Mouse (Mus musculus) embryonic facial prominence, embryonic 12.5 days (tissue): ENCODE measurements around the gene Zfp821. TPM values are rescaled to one million over a fixed set of nuclear protein-coding genes. Genes with fewer than 3 reads are reported as not detected.
"Not testable (repeated sequence)": the region's sequence is repeated elsewhere in the genome, so short reads cannot be mapped to it uniquely, and the experiment has no call there.

Experiments
- ATAC-seq: fragments of 200-750 bp; cut with Nextera tagmentation; 2 replicates; pipeline ENCODE4 v1.8.0; 2017; ENCODE audit not compliant: insufficient number of reproducible peaks, insufficient read depth, low FRiP score, low TSS enrichment
- H3K27ac ChIP-seq: fragments of 300-500 bp; sonication (generic); 2 replicates; pipeline ENCODE4 v1.5.1; 2016; ENCODE audit warnings: mild to moderate bottlenecking
- H3K27me3 ChIP-seq: fragments of 300-500 bp; sonication (generic); 2 replicates; pipeline ENCODE4 v1.6.1; 2016; ENCODE audit warnings: mild to moderate bottlenecking, moderate library complexity
- H3K36me3 ChIP-seq: fragments of 300-500 bp; sonication (generic); 2 replicates; pipeline ENCODE4 v1.6.1; 2016; ENCODE audit warnings: mild to moderate bottlenecking
- H3K4me1 ChIP-seq: fragments of 300-500 bp; sonication (generic); 2 replicates; pipeline ENCODE4 v1.6.1; 2016
- H3K4me2 ChIP-seq: fragments of 300-500 bp; sonication (generic); replicated peaks from 2 replicates; pipeline ENCODE4 v1.6.1; 2016; ENCODE audit warnings: mild to moderate bottlenecking, moderate library complexity
- H3K4me3 ChIP-seq: fragments of 300-500 bp; sonication (generic); 2 replicates; pipeline ENCODE4 v1.5.1; 2016; ENCODE audit warnings: mild to moderate bottlenecking
- H3K9ac ChIP-seq: fragments of 300-500 bp; sonication (generic); 2 replicates; pipeline ENCODE4 v1.6.1; 2016; ENCODE audit warnings: mild to moderate bottlenecking, moderate library complexity
- H3K9me3 ChIP-seq: fragments of 300-500 bp; sonication (generic); 2 replicates; pipeline ENCODE4 v1.6.1; 2016; ENCODE audit warnings: mild to moderate bottlenecking, moderate library complexity
- WGBS: fragments of 180-500 bp; shearing (Covaris S2); methylation state at CpG from one replicate; pipeline ENCODE4 v1.1.7; 2016; 5-methylcytosine and 5-hydroxymethylcytosine counted together
- polyA plus RNA-seq: library from polyadenylated mRNA; unstranded; fragments of >200 nt; fragmentation: Nextera tagmentation; extraction: Ambion mirVana; gene quantifications from 2 replicates; pipeline ENCODE4 v1.2.1, GENCODE M21; 2016

Gene Zfp821
- polyA plus RNA-seq, 1 experiment from 2014 or later = 60.6 TPM

- not testable (repeated sequence) for H3K4me1 ChIP-seq, H3K9me3 ChIP-seq, H3K27ac ChIP-seq, H3K36me3 ChIP-seq, H3K27me3 ChIP-seq, H3K4me2 ChIP-seq, ATAC-seq, H3K4me3 ChIP-seq, H3K9ac ChIP-seq
- WGBS = 89% methylated on average over 4 of the region's 4 CpGs
Observed at GRCm38 (mm10) chr8:109755554-109755953, 50.2 kb downstream of the Zfp821 start.

GRCm38 (mm10) chr8:109756849-109757248 is 51.5 kb downstream of the Zfp821 start:
- H3K4me3 ChIP-seq = no peak overlapping the region
- H3K27me3 ChIP-seq = no peaks in the 10 kb centered on the region
- ATAC-seq = no peak
- no peak overlapping the region for H3K4me2 ChIP-seq
- WGBS = 59% methylated on average over 3 of the region's 3 CpGs
- no peaks in the 10 kb centered on the region for H3K9me3 ChIP-seq
- no peaks in the 10 kb centered on the region for H3K36me3 ChIP-seq
- H3K27ac ChIP-seq = no peak overlapping the region
- no peak overlapping the region for H3K9ac ChIP-seq
- no peaks in the 10 kb centered on the region for H3K4me1 ChIP-seq

GRCm38 (mm10) chr8:109759426-109759825 is 54.1 kb downstream of the Zfp821 start:
- Histone ChIP-seq H3K27ac (no peak overlapping the region), H3K36me3 (no peaks in the 10 kb centered on the region), H3K27me3 (no peaks in the 10 kb centered on the region), H3K9ac (no peak overlapping the region), H3K4me3 (no peak overlapping the region), H3K9me3 (peaks cover 9% of the 10 kb centered on the region; the same call in 1 of the 2 replicates), H3K4me2 (no peak overlapping the region), H3K4me1 (no peaks in the 10 kb centered on the region)
- 90% methylated on average over 7 of the region's 7 CpGs for WGBS
- no peak for ATAC-seq

- WGBS = 55% methylated on average over 1 of the region's 1 CpGs
Observed at GRCm38 (mm10) chr8:109760221-109760620, 54.9 kb downstream of the Zfp821 start.

GRCm38 (mm10) chr8:109764031-109764430 is 58.7 kb downstream of the Zfp821 start:
- no peak for ATAC-seq
- WGBS = 88% methylated on average over 6 of the region's 6 CpGs
- Histone ChIP-seq H3K4me2 (no peak overlapping the region), H3K36me3 (no peaks in the 10 kb centered on the region), H3K4me1 (no peaks in the 10 kb centered on the region), H3K9ac (no peak overlapping the region), H3K27me3 (no peaks in the 10 kb centered on the region), H3K4me3 (no peak overlapping the region), H3K9me3 (peaks cover 9% of the 10 kb centered on the region; the same call in 1 of the 2 replicates), H3K27ac (no peak overlapping the region)

More at GRCm38 (mm10) chr8:109760221-109760620, 54.9 kb downstream of the Zfp821 start:
- Histone ChIP-seq H3K9ac (no peak overlapping the region), H3K4me2 (no peak overlapping the region), H3K4me1 (no peaks in the 10 kb centered on the region), H3K36me3 (no peaks in the 10 kb centered on the region), H3K9me3 (peaks cover 9% of the 10 kb centered on the region; the same call in 1 of the 2 replicates), H3K27ac (no peak overlapping the region), H3K4me3 (no peak overlapping the region), H3K27me3 (no peaks in the 10 kb centered on the region)
- no peak for ATAC-seq

- Histone ChIP-seq H3K9ac (no peak overlapping the region), H3K36me3 (no peaks in the 10 kb centered on the region), H3K4me3 (no peak overlapping the region), H3K9me3 (peaks cover 9% of the 10 kb centered on the region; the same call in 1 of the 2 replicates), H3K4me1 (no peaks in the 10 kb centered on the region), H3K4me2 (no peak overlapping the region), H3K27ac (no peak overlapping the region), H3K27me3 (no peaks in the 10 kb centered on the region)
- 65% methylated on average over 7 of the region's 7 CpGs for WGBS
- no peak for ATAC-seq
Observed at GRCm38 (mm10) chr8:109766081-109766480, 60.7 kb downstream of the Zfp821 start.

- Histone ChIP-seq H3K27ac (no peak overlapping the region), H3K4me1 (no peaks in the 10 kb centered on the region), H3K27me3 (no peaks in the 10 kb centered on the region), H3K4me3 (no peak overlapping the region), H3K9ac (no peak overlapping the region), H3K9me3 (no peaks in the 10 kb centered on the region), H3K36me3 (no peaks in the 10 kb centered on the region), H3K4me2 (no peak overlapping the region)
- 48% methylated on average over 3 of the region's 3 CpGs for WGBS
- no peak for ATAC-seq
Observed at GRCm38 (mm10) chr8:109773154-109773553, 67.8 kb downstream of the Zfp821 start.

Other genes starting within 250 kb of the Zfp821 start
- gene Pmfbp1, start 211.5 kb upstream of the Zfp821 start, polyA plus RNA-seq = 0.06 TPM in 1 of 2 replicates, not detected in the other
- 29.9 and 32.2 TPM in 2 replicates for gene Dhx38, start 139.7 kb upstream of the Zfp821 start, polyA plus RNA-seq
- gene Txnl4b, start 139.7 kb upstream of the Zfp821 start, polyA plus RNA-seq = 21.2 and 22.4 TPM in 2 replicates
- 0.55 and 0.90 TPM in 2 replicates for gene Hp, start 126.4 kb upstream of the Zfp821 start, polyA plus RNA-seq
- 50.4 and 54.8 TPM in 2 replicates for gene Dhodh, start 96.9 kb upstream of the Zfp821 start, polyA plus RNA-seq
- gene Pkd1l3, start 91.0 kb upstream of the Zfp821 start, polyA plus RNA-seq = 0.13 and 0.22 TPM in 2 replicates
- gene Ist1, start 12.3 kb upstream of the Zfp821 start, polyA plus RNA-seq = 157 and 165 TPM in 2 replicates
- 9.3 and 9.6 TPM in 2 replicates for gene Atxn1l, start 32.2 kb downstream of the Zfp821 start, polyA plus RNA-seq
- 52.9 and 54.4 TPM in 2 replicates for gene Ap1g1, start 73.0 kb downstream of the Zfp821 start, polyA plus RNA-seq
- gene Phlpp2, start 163.0 kb downstream of the Zfp821 start, polyA plus RNA-seq = 4.2 TPM in 2 replicates